Mouse (Mus musculus) cortical plate, adult 2 months (tissue): ENCODE results near the gene Rpn1.
"Not testable (repeated sequence)": the region's sequence is repeated elsewhere in the genome, so short reads cannot be mapped to it uniquely, and the experiment has no call there.

Experiments
- CTCF ChIP-seq: fragments of 200-500 bp; IDR thresholded peaks from 2 replicates; pipeline ENCODE4 v1.5.1; 2011; ENCODE audit warnings: mild to moderate bottlenecking, control low read depth, low read length; ENCODE audit not compliant: insufficient read depth; ENCODE audit errors: extremely low read depth
- POLR2A ChIP-seq: fragments of 200-500 bp; IDR thresholded peaks from 2 replicates; pipeline ENCODE4 v1.6.1; 2011; ENCODE audit warnings: mild to moderate bottlenecking, low read length, control low read depth; ENCODE audit not compliant: insufficient read depth; ENCODE audit errors: extremely low read depth

DNA sequence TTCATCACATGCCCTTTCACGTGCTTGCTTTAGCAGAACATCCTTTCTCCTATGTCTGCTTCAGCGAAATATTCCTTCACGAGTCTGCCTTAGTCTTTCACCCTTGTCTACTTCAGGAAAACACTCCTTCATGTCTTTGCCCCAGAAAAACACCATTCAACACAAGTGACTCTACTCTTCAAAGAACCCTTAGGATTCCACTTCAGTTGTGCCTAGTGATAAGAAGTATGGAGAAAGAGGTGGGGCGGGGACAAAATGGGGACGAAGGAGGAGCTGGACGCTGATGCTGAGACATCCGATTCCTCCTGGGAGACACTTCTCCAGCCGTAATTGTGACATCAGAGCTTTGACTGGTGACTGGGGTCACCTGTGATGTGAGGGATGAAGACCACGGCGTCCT lies 41.5 kb downstream of the Rpn1 start:
- TF ChIP-seq POLR2A, CTCF: not testable (repeated sequence)
